19 mouse cellular contexts compared by ENCODE assay signal in the genomic region with DNA sequence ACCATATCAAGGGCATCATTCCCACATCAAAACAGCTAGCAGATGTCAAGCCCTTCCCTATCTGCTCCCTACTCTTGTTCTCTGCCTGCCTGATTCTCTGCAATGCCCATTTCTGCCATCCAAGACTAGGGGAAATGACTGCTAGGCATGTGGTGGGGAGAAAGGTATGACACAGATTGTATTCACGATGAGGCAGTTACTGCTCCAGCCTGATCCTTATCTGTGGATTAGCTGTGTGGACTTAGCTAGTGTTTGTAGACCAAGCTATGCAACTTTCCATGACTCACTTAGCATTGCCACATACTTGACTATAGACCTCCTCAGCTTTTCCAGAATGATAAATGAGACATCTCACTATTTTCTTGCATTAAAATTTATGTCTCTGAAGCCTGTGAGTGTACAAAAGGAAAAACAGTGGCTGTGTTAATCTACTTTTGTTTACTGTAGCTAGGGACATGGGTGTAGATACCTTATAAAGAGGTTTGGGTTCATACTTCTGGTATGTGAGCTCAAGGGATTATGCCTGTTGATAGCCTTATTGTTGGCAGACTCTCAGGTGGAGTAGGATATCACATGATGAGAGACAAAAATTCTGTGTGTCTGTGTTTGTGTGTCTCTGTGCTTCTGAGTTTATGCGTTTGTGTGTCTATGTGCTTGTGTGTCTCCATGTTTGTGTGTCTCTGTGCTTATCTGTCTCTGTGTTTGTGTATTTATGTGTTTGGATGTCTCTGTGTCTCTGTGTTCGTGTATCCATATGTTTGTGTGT. TPM values are rescaled to one million over a fixed set of nuclear protein-coding genes. Genes with fewer than 3 reads are reported as not detected.
DNase-seq lines count a peak whose midpoint lies in the region; ATAC-seq and TF ChIP-seq lines count a peak whose summit lies in the region.
"Had no signal": no experiment of that assay in that cellular context is flagged by ENCODE, and none has a peak within 500 bp of the region (broad histone marks: within the 10 kb centered on the region; RNA-seq: fewer than 3 reads in every experiment).

No protein-coding gene starts in this region.

- TF ChIP-seq CTCF in lung, postnatal 0 days (IDR thresholded peaks at IDR 0.05), result no peak
- no peak for TF ChIP-seq CTCF in Patski (IDR thresholded peaks at IDR 0.05)
- no peak for TF ChIP-seq CTCF in midbrain, postnatal 0 days (IDR thresholded peaks at IDR 0.05)

- DNase-seq in adrenal gland, adult (ENCODE audit: inconsistent age in 2 of 2, low spot score in 1 of 2), result peak; percentile 14 to 62
- no peak for DNase-seq in adrenal gland, postnatal 36 days
- peak; percentile 21 for DNase-seq in lung, postnatal 0 days (ENCODE audit: low spot score)
- no peak for DNase-seq in lung, postnatal 36 days
- DNase-seq in Patski (ENCODE audit: low read depth, low spot score), result peak; percentile 76
- no peak for DNase-seq in cerebellum, postnatal 4 days (ENCODE audit: low spot score in 2 of 2)
- DNase-seq in midbrain, postnatal 0 days (ENCODE audit: low spot score), result no peak
- DNase-seq: cerebellum, adult 2 months; cerebellum, postnatal 36 days; gastrocnemius, postnatal 14 days; heart, postnatal 10 days; kidney, postnatal 36 days; left cerebral cortex, postnatal 4 days; liver; lung, adult 18-20 months; thymus, postnatal 25 days had no signal

- WGBS in lung, postnatal 0 days, result 71% methylated on average over 3 of the region's 3 CpGs
- 77% methylated on average over 3 of the region's 3 CpGs for WGBS in stomach, embryonic 15.5 days
- WGBS in midbrain, postnatal 0 days, result 87% methylated on average over 3 of the region's 3 CpGs

- CTCF ChIA-PET in Patski (lab: Charles Lee), result interaction anchor here (0.7 to 1.6 kb wide), 3 partner anchors 47 to 164 kb away, joined by 3 to 4 read pairs (median 3); a partner anchor contains a TSS

- POLR2A ChIA-PET in Patski (lab: Charles Lee), result interaction anchor here (0.5 to 0.6 kb wide), 2 partner anchors 41 to 47 kb away, joined by 3 to 4 read pairs; no protein-coding TSS in a partner anchor

- H3K27me3 ChIP-seq in lung, postnatal 0 days (replicated peaks; ENCODE audit: insufficient read depth, low read length), result no peaks in the 10 kb centered on the region
- H3K27me3 ChIP-seq in Patski, result no peaks in the 10 kb centered on the region
- no peaks in the 10 kb centered on the region for H3K27me3 ChIP-seq in stomach, embryonic 15.5 days (replicated peaks)
- H3K27me3 ChIP-seq in midbrain, postnatal 0 days (ENCODE audit: insufficient read depth, low read length), result no peaks in the 10 kb centered on the region
- H3K27me3 ChIP-seq: forebrain, embryonic 13.5 days had no signal

- no peak overlapping the region for H3K4me2 ChIP-seq in lung, postnatal 0 days (replicated peaks; ENCODE audit: low read depth, low read length)
- H3K4me2 ChIP-seq in stomach, embryonic 15.5 days, result no peak overlapping the region
- no peak overlapping the region for H3K4me2 ChIP-seq in midbrain, postnatal 0 days (ENCODE audit: low read depth, low read length, poor library complexity, severe bottlenecking)
- H3K4me2 ChIP-seq: forebrain, embryonic 13.5 days had no signal

- no peak overlapping the region for H3K27ac ChIP-seq in lung, postnatal 0 days (ENCODE audit: low read length)
- no peak overlapping the region for H3K27ac ChIP-seq in stomach, embryonic 15.5 days
- no peak overlapping the region for H3K27ac ChIP-seq in midbrain, postnatal 0 days (ENCODE audit: low read depth, low read length)
- H3K27ac ChIP-seq: forebrain, embryonic 13.5 days; left cerebral cortex, adult 2 months had no signal

- TF ChIP-seq EP300 in lung, postnatal 0 days (IDR thresholded peaks at IDR 0.05), result no peak

- in situ Hi-C loops in Patski (cut with MboI; ENCODE audit: low pct_unique_long_range_greater_than_20kb), result loop anchor here (5.0 kb wide), 2 partner anchors 44 to 96 kb away; no protein-coding TSS in a partner anchor

- no peak overlapping the region for H3K9ac ChIP-seq in lung, postnatal 0 days (replicated peaks; ENCODE audit: low read depth)
- H3K9ac ChIP-seq in stomach, embryonic 15.5 days, result no peak overlapping the region
- H3K9ac ChIP-seq in midbrain, postnatal 0 days (replicated peaks; ENCODE audit: low read length, poor library complexity, severe bottlenecking), result no peak overlapping the region
- H3K9ac ChIP-seq: forebrain, embryonic 13.5 days had no signal

- ATAC-seq in lung, postnatal 0 days, result no peak
- ATAC-seq in Patski, result peak; percentile 83
- ATAC-seq in stomach, embryonic 15.5 days (ENCODE audit: insufficient read depth, low FRiP score, low read depth), result peak; percentile 27; the same call in 1 of the 2 replicates
- ATAC-seq in midbrain, postnatal 0 days (ENCODE audit: low FRiP score), result no peak
- ATAC-seq: forebrain, embryonic 13.5 days had no signal

- no peak overlapping the region for H3K4me3 ChIP-seq in lung, postnatal 0 days (ENCODE audit: low read depth, low read length)
- no peak overlapping the region for H3K4me3 ChIP-seq in stomach, embryonic 15.5 days (replicated peaks)
- H3K4me3 ChIP-seq in midbrain, postnatal 0 days (ENCODE audit: low read depth, low read length), result no peak overlapping the region
- H3K4me3 ChIP-seq: forebrain, embryonic 13.5 days; left cerebral cortex, adult 2 months had no signal

- H3K4me1 ChIP-seq in lung, postnatal 0 days (ENCODE audit: insufficient read depth, low read depth, low read length), result no peaks in the 10 kb centered on the region
- no peaks in the 10 kb centered on the region for H3K4me1 ChIP-seq in stomach, embryonic 15.5 days
- H3K4me1 ChIP-seq in midbrain, postnatal 0 days (ENCODE audit: insufficient read depth, low read length), result no peaks in the 10 kb centered on the region
- H3K4me1 ChIP-seq: forebrain, embryonic 13.5 days had no signal

- no peaks in the 10 kb centered on the region for H3K9me3 ChIP-seq in lung, postnatal 0 days (ENCODE audit: low read length)
- H3K9me3 ChIP-seq in stomach, embryonic 15.5 days, result no peaks in the 10 kb centered on the region
- no peaks in the 10 kb centered on the region for H3K9me3 ChIP-seq in midbrain, postnatal 0 days (ENCODE audit: low read length)
- H3K9me3 ChIP-seq: forebrain, embryonic 13.5 days had no signal

- H3K36me3 ChIP-seq in lung, postnatal 0 days (ENCODE audit: insufficient read depth, low read length), result no peaks in the 10 kb centered on the region
- no peaks in the 10 kb centered on the region for H3K36me3 ChIP-seq in stomach, embryonic 15.5 days
- H3K36me3 ChIP-seq in midbrain, postnatal 0 days (ENCODE audit: insufficient read depth, low read length), result no peaks in the 10 kb centered on the region

RNA-seq across cellular contexts. Expression of a gene that starts 47.7 kb away (rescaled TPM):
- total RNA-seq in adrenal gland, postnatal 36 days (2021), result 10 to 100 TPM; 43.8 to 56.4 TPM
- 6.8 and 9.3 TPM in 2 replicates for polyA plus RNA-seq in lung, postnatal 0 days (2015; fragmentation: Nextera tagmentation; extraction: Ambion mirVana)
- 85.8 TPM for polyA plus RNA-seq in Patski (2021)
- 15.3 and 18.5 TPM in 2 replicates for polyA plus RNA-seq in stomach, embryonic 15.5 days (2015; fragmentation: Nextera tagmentation; extraction: Ambion mirVana)
- 24.1 and 28.4 TPM in 2 replicates for total RNA-seq in midbrain, postnatal 0 days (2014; rRNA removed)
- 15.7 and 15.8 TPM in 2 replicates for polyA plus RNA-seq in midbrain, postnatal 0 days (2015; fragmentation: Nextera tagmentation; extraction: Ambion mirVana)

Comparison
In these comparisons a context has a peak if more than half of its experiments do, and no peak if none do; other contexts are left out.
1. DNase-seq: peak in adrenal gland, adult (2 of 2), lung, postnatal 0 days (single experiment) and Patski (single experiment); none in adrenal gland, postnatal 36 days (0 of 2), lung, postnatal 36 days (single experiment), cerebellum, postnatal 4 days (0 of 2) and midbrain, postnatal 0 days (single experiment).
2. ATAC-seq: peak in Patski (single experiment) and stomach, embryonic 15.5 days (single experiment); none in lung, postnatal 0 days (single experiment) and midbrain, postnatal 0 days (single experiment).